Mouse (Mus musculus) cerebellum, adult 11 months (tissue): ENCODE results near the gene Iqch.
A peak's percentile ranks its signal among the peaks of the same experiment; 100 is the strongest.

Source experiments
- DNase-seq: peaks from one replicate; pipeline ENCODE4 v3.0.0; 2022

The Iqch gene

DNA sequence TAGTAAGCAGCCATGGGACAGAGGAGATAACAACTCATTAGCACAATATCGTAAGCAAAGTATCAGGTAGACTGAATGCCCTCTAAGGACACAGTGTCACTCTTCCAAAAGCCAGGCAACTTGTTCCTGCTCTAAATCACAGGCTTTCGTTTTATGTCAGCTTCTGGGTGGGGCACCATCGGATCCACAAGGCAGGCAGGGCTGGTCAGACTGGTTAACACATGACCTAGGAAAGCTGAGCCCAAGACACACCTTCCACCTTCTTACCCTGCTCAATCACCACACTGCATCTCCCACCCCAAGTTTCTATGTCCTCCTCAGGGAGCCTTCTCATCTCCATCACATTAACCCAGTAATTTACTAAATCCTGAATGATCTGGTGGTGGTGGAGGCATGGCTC, 136.7 kb downstream of the Iqch start:
- no peak for DNase-seq

DNA sequence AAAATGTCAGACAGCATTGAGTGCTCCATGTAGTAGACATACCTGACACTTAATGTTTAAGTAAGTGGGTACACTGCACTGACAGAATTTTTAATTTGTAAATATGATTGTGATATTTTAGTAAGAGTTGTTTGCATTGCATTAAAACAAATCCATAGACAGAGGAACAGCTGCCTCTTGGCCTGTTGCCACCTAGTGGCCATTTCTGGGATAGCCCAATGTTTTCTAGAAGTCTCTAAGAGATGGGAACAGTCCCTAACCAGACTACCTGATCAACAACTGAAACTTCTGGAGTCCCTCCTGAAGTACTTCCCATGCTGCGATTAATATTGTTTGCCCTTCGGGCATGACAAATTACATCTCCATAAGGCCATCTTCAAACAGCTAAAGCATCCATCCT, 140.0 kb downstream of the Iqch start:
- peak; percentile 65 for DNase-seq

GRCm38 (mm10) chr9:63456401-63456800, 145.9 kb downstream of the Iqch start:
- no peak for DNase-seq

DNA sequence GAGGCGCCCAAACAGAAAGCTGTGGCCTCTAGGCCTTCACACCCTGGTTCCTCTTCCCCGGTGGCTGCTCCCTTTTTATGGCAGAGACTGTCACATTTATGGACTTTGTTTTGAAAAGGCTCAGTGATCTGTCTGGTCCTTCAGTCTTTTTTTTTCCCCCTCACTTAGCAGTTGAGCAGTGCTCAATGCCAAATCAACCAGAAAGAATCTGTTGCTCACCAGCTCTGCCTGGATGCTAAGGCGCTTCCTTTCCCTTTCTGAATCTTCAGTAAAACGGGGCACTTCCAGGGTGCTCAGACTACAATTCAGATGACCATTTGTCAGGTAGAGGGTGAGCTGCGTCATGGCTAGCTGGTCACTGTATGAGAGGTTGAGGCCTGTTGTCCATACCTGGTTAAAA, 148.0 kb downstream of the Iqch start:
- no peak for DNase-seq

GRCm38 (mm10) chr9:63450531-63451030, 151.7 kb downstream of the Iqch start:
- DNase-seq = no peak

DNA sequence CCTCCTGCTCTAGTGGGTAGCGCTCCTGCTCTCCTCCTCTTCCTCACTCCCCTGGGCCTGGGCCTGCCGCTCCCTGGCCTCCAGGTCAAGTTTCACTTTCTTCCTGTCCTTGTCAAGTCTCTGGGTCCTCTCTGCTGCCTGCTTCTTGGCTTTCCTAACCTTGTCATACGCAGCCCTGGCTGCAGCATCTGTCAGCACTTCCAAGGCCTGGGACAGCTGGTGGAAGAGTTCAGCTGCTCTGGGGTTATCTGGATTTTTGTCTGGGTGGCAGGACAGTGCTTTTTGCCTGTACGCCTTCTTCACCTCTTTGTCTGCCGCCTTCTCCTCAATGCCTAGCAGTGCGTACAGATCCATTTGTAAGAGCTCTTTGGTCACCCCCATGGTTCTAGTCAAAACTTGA, 158.6 kb downstream of the Iqch start:
- DNase-seq = no peak

DNA sequence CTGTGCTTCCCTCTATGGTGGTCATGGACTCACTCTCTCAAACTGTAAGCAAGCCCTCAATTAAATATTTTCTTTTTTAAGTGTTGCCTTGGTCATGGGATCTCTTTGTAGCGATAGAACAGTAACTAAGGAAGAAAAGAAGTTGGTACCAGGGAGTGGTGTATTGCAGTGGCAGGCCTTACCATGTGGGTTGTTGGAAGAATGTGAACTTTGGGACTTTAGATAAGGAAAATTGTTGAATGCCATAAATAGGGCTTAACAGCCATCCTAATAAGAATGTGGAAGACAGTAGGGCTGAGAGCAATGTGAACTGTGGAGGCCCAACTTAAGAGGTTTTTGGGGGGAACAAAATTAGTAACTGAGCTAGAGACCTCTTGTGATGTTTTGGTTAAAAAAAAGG, 171.6 kb downstream of the Iqch start:
- no peak for DNase-seq

- no peak for DNase-seq
Observed at GRCm38 (mm10) chr9:63421096-63421736, 181.1 kb downstream of the Iqch start.

GRCm38 (mm10) chr9:63420396-63420795, 181.9 kb downstream of the Iqch start:
- peak; percentile 17 for DNase-seq

- DNase-seq = no peak
Observed at GRCm38 (mm10) chr9:63400176-63400575, 202.1 kb downstream of the Iqch start.

DNA sequence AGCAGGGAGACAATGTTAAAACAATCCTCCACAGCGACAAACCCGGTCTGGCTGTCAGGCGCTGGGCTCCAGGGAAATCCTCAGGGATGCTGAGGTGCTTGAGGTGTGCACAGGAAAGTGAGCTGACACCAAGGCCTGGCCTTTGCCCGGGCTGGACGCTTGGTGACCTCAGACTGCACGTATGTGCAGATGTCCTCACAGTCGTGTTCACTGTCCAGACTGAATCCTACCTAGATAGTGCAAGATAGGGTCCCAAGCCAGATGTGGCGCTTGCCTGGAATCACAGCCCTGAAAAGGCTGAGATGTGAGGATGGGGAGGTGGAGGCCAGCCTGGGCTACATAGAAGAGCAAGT, 202.9 kb downstream of the Iqch start:
- no peak for DNase-seq

GRCm38 (mm10) chr9:63398611-63399462, 203.5 kb downstream of the Iqch start, which contains the start of gene 2300009A05Rik:
Gene 2300009A05Rik, minus strand, starts transcription at chr9:63399246.
- peak; percentile 97 for DNase-seq

DNA sequence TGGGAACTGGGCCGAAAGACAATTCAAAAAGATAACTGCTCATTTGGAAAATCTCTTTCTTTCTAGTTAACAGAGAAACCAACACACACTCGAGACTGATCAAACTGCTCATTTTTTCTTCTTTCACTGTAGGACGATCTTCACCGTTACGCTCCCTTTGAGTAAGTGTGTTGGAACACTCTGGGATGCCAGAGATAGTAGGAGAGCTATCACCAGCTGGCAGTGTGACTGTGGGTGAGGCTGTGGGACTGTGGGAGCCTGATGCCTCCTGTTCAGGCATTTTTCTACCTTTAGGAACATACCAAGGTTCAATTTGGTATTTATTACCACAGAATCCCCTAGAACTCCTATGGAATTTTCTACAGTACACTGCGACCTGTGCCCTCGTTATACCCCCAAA, 206.7 kb downstream of the Iqch start:
- no peak for DNase-seq

DNA sequence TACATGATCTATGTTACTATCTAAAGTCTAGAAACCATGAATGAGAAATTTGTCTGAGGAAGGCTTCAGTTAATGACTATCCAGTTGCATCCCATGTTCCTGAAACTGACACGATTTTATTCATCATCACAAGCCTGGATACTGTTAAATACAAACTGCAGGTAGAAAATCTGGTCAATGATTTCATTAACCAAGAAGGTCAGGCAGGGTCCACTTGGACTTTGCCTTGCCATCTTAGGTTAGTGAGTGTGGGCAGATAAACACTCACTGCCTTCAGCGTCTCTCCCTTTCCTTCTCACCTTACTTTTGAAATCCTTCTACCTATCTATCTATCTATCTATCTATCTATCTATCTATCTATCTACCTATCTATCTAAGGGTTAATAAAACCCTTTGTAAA, 211.0 kb downstream of the Iqch start:
- no peak for DNase-seq

DNA sequence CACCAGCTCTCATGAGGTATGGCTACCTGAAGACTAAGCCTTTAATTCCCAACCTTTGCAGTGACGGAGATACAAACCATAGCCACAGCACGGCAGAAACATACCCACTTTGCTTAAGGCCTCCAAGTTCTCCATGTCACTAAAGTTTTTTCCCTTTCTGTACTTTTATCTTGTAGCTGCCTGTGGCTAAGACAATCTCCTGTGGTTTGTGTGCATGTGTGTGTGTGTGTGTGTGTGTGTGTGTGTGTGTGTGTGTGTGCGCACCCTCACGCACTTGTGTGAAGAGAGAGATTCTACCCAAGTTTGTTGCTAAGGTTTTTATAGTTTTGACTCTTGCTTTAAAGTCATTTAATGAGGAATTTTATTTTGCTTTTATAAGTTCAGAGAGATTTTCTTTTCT, 219.5 kb downstream of the Iqch start:
- no peak for DNase-seq

DNA sequence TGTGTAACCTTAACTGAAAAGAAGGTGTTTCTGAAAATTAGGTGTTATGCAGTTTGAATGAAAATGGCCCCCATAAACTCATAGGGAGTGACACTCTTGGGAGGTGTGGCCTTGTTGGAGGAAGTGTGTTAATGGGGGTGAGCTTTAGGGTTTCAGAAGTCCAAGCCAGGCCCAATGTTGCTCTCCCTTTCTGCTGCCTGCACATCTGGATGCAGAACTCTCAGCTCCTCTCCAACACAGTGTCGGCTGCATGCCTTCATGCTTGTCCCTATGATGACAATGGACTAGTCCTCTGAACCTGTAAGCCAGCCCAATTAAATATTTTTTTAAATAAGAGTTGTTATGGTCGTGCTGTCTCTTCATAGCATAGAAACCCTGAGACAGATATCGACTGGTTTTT, 222.0 kb downstream of the Iqch start:
- no peak for DNase-seq

- DNase-seq = no peak
Observed at GRCm38 (mm10) chr9:63378174-63378573, 224.1 kb downstream of the Iqch start.

DNA sequence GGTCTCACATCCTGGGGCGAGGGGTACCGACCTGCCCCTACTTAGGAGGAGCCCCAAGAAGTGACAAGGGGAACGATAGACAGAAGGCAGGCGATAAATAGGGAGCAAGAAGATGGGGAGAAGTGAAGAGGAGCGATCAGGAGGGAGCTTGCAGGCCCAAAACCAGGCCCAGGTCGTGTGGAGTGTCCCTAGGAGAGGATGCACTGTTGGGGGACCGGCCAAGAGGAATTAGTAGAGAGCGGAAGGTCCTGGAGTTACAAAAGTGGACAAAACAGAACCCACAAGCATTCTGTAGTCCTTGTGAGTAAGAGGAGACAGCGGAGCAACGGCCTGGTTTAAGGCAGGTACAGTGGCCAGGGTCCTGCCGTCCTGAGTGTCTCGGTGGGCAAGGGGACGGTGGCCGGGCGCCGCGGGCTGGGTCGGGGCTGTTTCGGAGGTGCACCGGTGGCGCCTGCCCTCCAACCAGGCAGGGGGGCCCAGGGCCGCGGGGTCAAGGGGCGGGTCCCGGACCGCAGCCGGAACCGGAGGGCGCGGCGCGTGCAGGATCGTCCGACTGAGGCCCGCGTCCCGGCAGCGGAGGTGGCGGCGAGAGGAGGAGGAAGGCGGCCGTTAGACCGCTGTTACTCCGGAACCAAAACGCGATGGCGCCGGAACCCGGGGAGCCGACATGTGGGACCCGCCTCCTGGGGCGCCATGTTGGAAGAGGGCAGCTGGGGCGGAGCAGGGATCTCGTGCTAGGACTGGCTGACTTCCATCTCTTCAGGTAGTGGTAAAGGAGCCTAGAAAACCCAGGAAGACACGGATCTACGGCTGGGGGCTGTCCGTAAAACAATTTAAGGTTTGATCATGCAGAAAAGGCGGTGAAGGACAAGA, 224.8 kb downstream of the Iqch start, which contains the start of gene Map2k5:
Gene Map2k5 (minus strand): TSS at position 633 of the 873 bp plus-strand sequence.
- DNase-seq = peak; percentile 92

GRCm38 (mm10) chr9:63373315-63373714, 229.0 kb downstream of the Iqch start:
- DNase-seq = no peak

- peak; percentile 50 for DNase-seq
Observed at GRCm38 (mm10) chr9:63372541-63372940, 229.8 kb downstream of the Iqch start.
